8 mouse cellular contexts compared by ENCODE assay signal in the genomic region with DNA sequence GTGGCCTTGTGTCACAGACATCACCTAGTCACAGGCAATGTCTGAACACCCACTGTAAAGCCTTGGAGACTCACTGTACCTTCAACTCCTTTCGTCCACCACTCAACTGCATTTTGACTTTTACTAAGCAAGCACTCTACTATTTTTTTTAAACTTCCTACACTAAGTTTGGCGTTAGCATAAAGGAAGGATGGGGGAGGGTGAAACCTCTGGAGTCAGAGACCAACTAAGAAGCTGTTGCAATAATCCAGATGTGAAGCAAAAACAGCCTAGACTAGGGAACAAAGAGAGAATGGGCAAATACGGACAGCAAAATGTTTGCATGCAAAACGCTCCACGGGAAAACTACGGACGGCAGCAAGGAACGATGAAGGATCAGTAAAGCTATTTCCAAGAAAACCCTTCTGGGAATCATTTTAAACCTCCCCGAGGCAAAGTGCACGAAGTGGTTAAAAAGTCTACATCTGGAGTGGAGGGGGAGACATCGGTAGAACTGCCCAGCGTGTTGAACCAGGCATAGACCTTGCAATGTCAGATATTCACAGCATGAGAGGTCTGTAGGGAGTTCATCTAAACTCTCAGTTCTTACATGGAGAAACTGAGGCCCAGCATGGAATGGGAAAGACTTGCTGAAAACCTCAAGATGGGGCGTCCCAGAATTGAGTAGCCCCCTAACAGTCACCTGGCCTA. TPM values are rescaled to one million over a fixed set of nuclear protein-coding genes. Genes with fewer than 3 reads are reported as not detected.
DNase-seq lines count a peak whose midpoint lies in the region; ATAC-seq and TF ChIP-seq lines count a peak whose summit lies in the region.

No protein-coding gene starts in this region.

- DNase-seq in kidney, adult 2 months, result peak; percentile 29
- no peak for DNase-seq in kidney, postnatal 14 days
- DNase-seq in MEL-GATA-1-ER (ENCODE audit: extremely low read depth, low read depth), result peak; percentile 18
- peak; percentile 45 for DNase-seq in heart, postnatal 0 days (ENCODE audit: low spot score)
- no peak for DNase-seq in urinary bladder, postnatal 4 days (ENCODE audit: low spot score in 2 of 2)

- H3K4me3 ChIP-seq in kidney, adult 2 months (ENCODE audit: insufficient read depth, low read depth, low read length), result peak overlapping the region; percentile 93
- peak overlapping the region; percentile 86 for H3K4me3 ChIP-seq in heart, postnatal 0 days (ENCODE audit: low read depth, low read length)

- TF ChIP-seq EP300 in heart, postnatal 0 days (IDR thresholded peaks at IDR 0.05; ENCODE audit: low read depth), result no peak

- no peak for ATAC-seq in heart, postnatal 0 days (ENCODE audit: insufficient read depth, low read depth)
- ATAC-seq in megakaryocyte progenitor cell, adult 5-6 weeks (replicated peaks; ENCODE audit: poor library complexity), result peak; percentile 27; the same call in 1 of the 2 replicates
- ATAC-seq in erythroid progenitor cell, adult 5-6 weeks (replicated peaks; ENCODE audit: low FRiP score, poor library complexity, severe bottlenecking), result no peak
- ATAC-seq in monocyte, adult 5-6 weeks (replicated peaks; ENCODE audit: insufficient number of reproducible peaks, low FRiP score, low TSS enrichment, poor library complexity, severe bottlenecking), result no peak

- no peaks in the 10 kb centered on the region; the same call in 1 of the 2 replicates for H3K36me3 ChIP-seq in kidney, adult 2 months (ENCODE audit: control insufficient read depth, insufficient read depth, low read length)
- H3K36me3 ChIP-seq in heart, postnatal 0 days (replicated peaks; ENCODE audit: control insufficient read depth, insufficient read depth, low read length), result no peaks in the 10 kb centered on the region; the same call in 1 of the 2 replicates

- no peak for TF ChIP-seq POLR2A in kidney, adult 2 months (IDR thresholded peaks at IDR 0.05; ENCODE audit: low read depth, low read length)

- WGBS in kidney, adult 2 months, result 3% methylated on average over 13 of the region's 13 CpGs
- 13% methylated on average over 13 of the region's 13 CpGs for WGBS in heart, postnatal 0 days

- H3K27ac ChIP-seq in kidney, adult 2 months (ENCODE audit: insufficient read depth, low read depth, low read length), result no peak overlapping the region
- peak overlapping the region; percentile 79 for H3K27ac ChIP-seq in heart, postnatal 0 days (ENCODE audit: low read depth)

- TF ChIP-seq CTCF in kidney, adult 2 months (conservative IDR thresholded peaks at IDR 0.05; ENCODE audit: insufficient read depth, insufficient read length, low read depth, low read length), result no peak
- no peak for TF ChIP-seq CTCF in heart, postnatal 0 days (IDR thresholded peaks at IDR 0.05; ENCODE audit: low read depth)

- no peaks in the 10 kb centered on the region for H3K27me3 ChIP-seq in kidney, adult 2 months (replicated peaks; ENCODE audit: control insufficient read depth, insufficient read depth, low read length)
- no peaks in the 10 kb centered on the region for H3K27me3 ChIP-seq in heart, postnatal 0 days (ENCODE audit: control insufficient read depth, insufficient read depth, low read length)

- peak overlapping the region; percentile 92 for H3K4me2 ChIP-seq in heart, postnatal 0 days (ENCODE audit: low read depth, low read length)

- peaks cover 4% of the 10 kb centered on the region; the same call in 1 of the 2 replicates for H3K4me1 ChIP-seq in kidney, adult 2 months (ENCODE audit: control insufficient read depth, insufficient read depth, low read length)
- H3K4me1 ChIP-seq in heart, postnatal 0 days (ENCODE audit: control insufficient read depth, insufficient read depth), result peaks cover 13% of the 10 kb centered on the region

- H3K9ac ChIP-seq in heart, postnatal 0 days (replicated peaks; ENCODE audit: low read depth, low read length), result peak overlapping the region; percentile 90

- no peaks in the 10 kb centered on the region for H3K9me3 ChIP-seq in heart, postnatal 0 days (replicated peaks; ENCODE audit: control insufficient read depth, low read length)

RNA-seq across cellular contexts. Expression of gene Zbtb34, which starts 0.9 kb away (rescaled TPM):
- polyA plus RNA-seq in kidney, adult 2 months (2012; rRNA removed), result 5.1 and 6.2 TPM in 2 replicates
- 8.9 and 16.7 TPM in 2 replicates for total RNA-seq in heart, postnatal 0 days (2014; rRNA removed; ENCODE audit: low replicate concordance)
- 1.9 and 2.1 TPM in 2 replicates for polyA plus RNA-seq in heart, postnatal 0 days (2015; fragmentation: Nextera tagmentation; extraction: Ambion mirVana)
- 22.7 and 24.6 TPM in 2 replicates for total RNA-seq in megakaryocyte progenitor cell, adult 5-6 weeks (2015)
- 8.4 and 11.4 TPM in 2 replicates for total RNA-seq in megakaryocyte progenitor cell, adult 5-6 weeks (2017)
- total RNA-seq in erythroid progenitor cell, adult 5-6 weeks (2015; ENCODE audit: low replicate concordance), result 2.1 and 7.2 TPM in 2 replicates
- total RNA-seq in erythroid progenitor cell, adult 5-6 weeks (2017; ENCODE audit: low replicate concordance), result 1.1 and 1.3 TPM in 2 replicates
- 5.4 to 9.3 TPM (median 6.6 TPM) in 3 replicates for total RNA-seq in monocyte, adult 5-6 weeks (2017)

RNA-seq across cellular contexts. Expression of gene Zbtb43, which starts 38.1 kb away (rescaled TPM):
- 14.2 and 15.0 TPM in 2 replicates for polyA plus RNA-seq in kidney, adult 2 months (2012; rRNA removed)
- total RNA-seq in heart, postnatal 0 days (2014; rRNA removed; ENCODE audit: low replicate concordance), result 10.5 and 11.8 TPM in 2 replicates
- 11.5 and 12.3 TPM in 2 replicates for polyA plus RNA-seq in heart, postnatal 0 days (2015; fragmentation: Nextera tagmentation; extraction: Ambion mirVana)
- 8.0 and 8.8 TPM in 2 replicates for total RNA-seq in megakaryocyte progenitor cell, adult 5-6 weeks (2015)
- total RNA-seq in megakaryocyte progenitor cell, adult 5-6 weeks (2017), result 8.0 and 10.5 TPM in 2 replicates
- 4.7 and 5.0 TPM in 2 replicates for total RNA-seq in erythroid progenitor cell, adult 5-6 weeks (2015; ENCODE audit: low replicate concordance)
- total RNA-seq in erythroid progenitor cell, adult 5-6 weeks (2017; ENCODE audit: low replicate concordance), result 7.9 and 10.1 TPM in 2 replicates
- 19.0 to 32.6 TPM (median 24.4 TPM) in 3 replicates for total RNA-seq in monocyte, adult 5-6 weeks (2017)

RNA-seq across cellular contexts. Expression of gene Ralgps1, which starts 58.9 kb away (rescaled TPM):
- 4.9 and 5.6 TPM in 2 replicates for polyA plus RNA-seq in kidney, adult 2 months (2012; rRNA removed)
- total RNA-seq in heart, postnatal 0 days (2014; rRNA removed; ENCODE audit: low replicate concordance), result 3.4 and 6.9 TPM in 2 replicates
- polyA plus RNA-seq in heart, postnatal 0 days (2015; fragmentation: Nextera tagmentation; extraction: Ambion mirVana), result 2.7 and 3.2 TPM in 2 replicates
- total RNA-seq in megakaryocyte progenitor cell, adult 5-6 weeks (2015), result 1.7 and 2.4 TPM in 2 replicates
- 0.42 and 0.68 TPM in 2 replicates for total RNA-seq in megakaryocyte progenitor cell, adult 5-6 weeks (2017)
- total RNA-seq in erythroid progenitor cell, adult 5-6 weeks (2015; ENCODE audit: low replicate concordance), result 1.4 TPM in 1 of 2 replicates, not detected in the other
- total RNA-seq in erythroid progenitor cell, adult 5-6 weeks (2017; ENCODE audit: low replicate concordance), result not detected in 2 replicates
- total RNA-seq in monocyte, adult 5-6 weeks (2017), result 1.9 to 3.7 TPM (median 3.5 TPM) in 3 replicates

Comparison
In these comparisons a context has a peak if more than half of its experiments do, and no peak if none do; other contexts are left out.
1. DNase-seq: peak in kidney, adult 2 months (single experiment), MEL-GATA-1-ER (single experiment) and heart, postnatal 0 days (single experiment); none in kidney, postnatal 14 days (single experiment) and urinary bladder, postnatal 4 days (0 of 2).